Mouse (Mus musculus): Measurements from ENCODE around the gene Zfp746. TPM values are rescaled to one million over a fixed set of nuclear protein-coding genes. Genes with fewer than 3 reads are reported as not detected.
"Not testable (repeated sequence)": the region's sequence is repeated elsewhere in the genome, so short reads cannot be mapped to it uniquely, and the experiment has no call there.

Gene Zfp746
- 20.8 and 22.6 TPM in 2 replicates for polyA plus RNA-seq (2015; fragmentation: Nextera tagmentation; extraction: Ambion mirVana)

- Histone ChIP-seq H3K4me1 (replicated peaks) (peaks cover 19% of the 10 kb centered on the region), H3K36me3 (peaks cover 25% of the 10 kb centered on the region), H3K27ac (replicated peaks) (peak within 1 kb of the TSS; percentile 89), H3K27me3 (no peaks in the 10 kb centered on the region), H3K9ac (peak within 1 kb of the TSS; percentile 90), H3K9me3 (no peaks in the 10 kb centered on the region), H3K4me3 (peak within 1 kb of the TSS; percentile 86), H3K4me2 (peak within 1 kb of the TSS; percentile 62)
- WGBS: 0% methylated on average over 50 of the region's 53 CpGs
- peak; percentile 92 for ATAC-seq (ENCODE audit: low FRiP score, low read depth)
Measured at GRCm38 (mm10) chr6:48086471-48086878, at the start of gene Zfp746. Gene Zfp746, minus strand, starts transcription at chr6:48086593.

GRCm38 (mm10) chr6:48121092-48121491 lies 34.7 kb upstream of the Zfp746 start:
- not testable (repeated sequence) for ATAC-seq (ENCODE audit: low FRiP score, low read depth); H3K9me3 ChIP-seq; H3K27ac ChIP-seq (replicated peaks); H3K4me2 ChIP-seq; H3K4me3 ChIP-seq; H3K27me3 ChIP-seq; H3K4me1 ChIP-seq (replicated peaks); H3K9ac ChIP-seq; H3K36me3 ChIP-seq
- 78% methylated on average over 4 of the region's 4 CpGs for WGBS

GRCm38 (mm10) chr6:48116036-48116435 lies 29.6 kb upstream of the Zfp746 start:
- H3K27ac ChIP-seq (replicated peaks): no peak overlapping the region
- H3K4me1 ChIP-seq (replicated peaks): no peaks in the 10 kb centered on the region
- no peaks in the 10 kb centered on the region for H3K36me3 ChIP-seq
- no peaks in the 10 kb centered on the region for H3K9me3 ChIP-seq
- no peak overlapping the region for H3K4me2 ChIP-seq
- ATAC-seq (ENCODE audit: low FRiP score, low read depth): no peak
- 63% methylated on average over 3 of the region's 3 CpGs for WGBS
- H3K4me3 ChIP-seq: no peak overlapping the region
- H3K27me3 ChIP-seq: no peaks in the 10 kb centered on the region
- no peak overlapping the region for H3K9ac ChIP-seq

GRCm38 (mm10) chr6:48086957-48087715 lies 743 bp upstream of the Zfp746 start:
- WGBS: 39% methylated on average over 14 of the region's 14 CpGs
- Histone ChIP-seq H3K27ac (replicated peaks) (no peak overlapping the region), H3K4me2 (peak overlapping the region; percentile 62), H3K9me3 (no peaks in the 10 kb centered on the region), H3K4me1 (replicated peaks) (peaks cover 19% of the 10 kb centered on the region), H3K27me3 (no peaks in the 10 kb centered on the region), H3K4me3 (peak overlapping the region; percentile 86), H3K36me3 (peaks cover 18% of the 10 kb centered on the region), H3K9ac (no peak overlapping the region)
- 0 out of 2 replicates have a peak, but pooled peaks have one; percentile 6 for ATAC-seq (ENCODE audit: low FRiP score, low read depth)

- ATAC-seq (ENCODE audit: low FRiP score, low read depth): peak; percentile 92
- H3K9me3 ChIP-seq: no peaks in the 10 kb centered on the region
- 4% methylated on average over 48 of the region's 72 CpGs for WGBS
Measured at GRCm38 (mm10) chr6:48085521-48086404, 630 bp downstream of the Zfp746 start.

GRCm38 (mm10) chr6:48083733-48084191 lies 2.6 kb downstream of the Zfp746 start:
- 95% methylated on average over 6 of the region's 6 CpGs for WGBS
- Histone ChIP-seq H3K4me1 (replicated peaks) (peaks cover 19% of the 10 kb centered on the region), H3K9me3 (no peaks in the 10 kb centered on the region), H3K27ac (replicated peaks) (no peak overlapping the region), H3K27me3 (no peaks in the 10 kb centered on the region), H3K36me3 (peaks cover 50% of the 10 kb centered on the region), H3K4me3 (no peak overlapping the region), H3K4me2 (no peak overlapping the region), H3K9ac (no peak overlapping the region)
- no peak for ATAC-seq (ENCODE audit: low FRiP score, low read depth)

More at GRCm38 (mm10) chr6:48085521-48086404, 630 bp downstream of the Zfp746 start:
- peak overlapping the region; percentile 89 for H3K27ac ChIP-seq (replicated peaks)
- peak overlapping the region; percentile 86 for H3K4me3 ChIP-seq
- H3K4me1 ChIP-seq (replicated peaks): peaks cover 19% of the 10 kb centered on the region
- peak overlapping the region; percentile 62 for H3K4me2 ChIP-seq
- H3K9ac ChIP-seq: peak overlapping the region; percentile 90
- H3K27me3 ChIP-seq: no peaks in the 10 kb centered on the region
- H3K36me3 ChIP-seq: peaks cover 32% of the 10 kb centered on the region

- peaks cover 19% of the 10 kb centered on the region for H3K4me1 ChIP-seq (replicated peaks)
- 98% methylated on average over 3 of the region's 3 CpGs for WGBS
- peaks cover 65% of the 10 kb centered on the region for H3K36me3 ChIP-seq
- no peaks in the 10 kb centered on the region for H3K9me3 ChIP-seq
- ATAC-seq (ENCODE audit: low FRiP score, low read depth): no peak
- no peak overlapping the region for H3K9ac ChIP-seq
- no peak overlapping the region for H3K4me2 ChIP-seq
- H3K27ac ChIP-seq (replicated peaks): no peak overlapping the region
- H3K4me3 ChIP-seq: no peak overlapping the region
- H3K27me3 ChIP-seq: no peaks in the 10 kb centered on the region
Measured at GRCm38 (mm10) chr6:48081952-48082351, 4.4 kb downstream of the Zfp746 start.

GRCm38 (mm10) chr6:48081021-48081420 lies 5.4 kb downstream of the Zfp746 start:
- ATAC-seq (ENCODE audit: low FRiP score, low read depth): no peak
- 94% methylated on average over 5 of the region's 5 CpGs for WGBS
- no peaks in the 10 kb centered on the region for H3K9me3 ChIP-seq
- H3K4me2 ChIP-seq: no peak overlapping the region
- no peak overlapping the region for H3K9ac ChIP-seq
- no peak overlapping the region for H3K27ac ChIP-seq (replicated peaks)
- H3K4me3 ChIP-seq: no peak overlapping the region
- peaks cover 74% of the 10 kb centered on the region for H3K36me3 ChIP-seq
- no peaks in the 10 kb centered on the region for H3K27me3 ChIP-seq
- H3K4me1 ChIP-seq (replicated peaks): peaks cover 19% of the 10 kb centered on the region

GRCm38 (mm10) chr6:48073316-48073715 lies 13.1 kb downstream of the Zfp746 start:
- Histone ChIP-seq H3K4me2 (no peak overlapping the region), H3K4me3 (no peak overlapping the region), H3K36me3 (peaks cover 56% of the 10 kb centered on the region), H3K27me3 (no peaks in the 10 kb centered on the region), H3K27ac (replicated peaks) (no peak overlapping the region), H3K9me3 (no peaks in the 10 kb centered on the region), H3K4me1 (replicated peaks) (no peaks in the 10 kb centered on the region), H3K9ac (no peak overlapping the region)
- 84% methylated on average over 5 of the region's 5 CpGs for WGBS
- ATAC-seq (ENCODE audit: low FRiP score, low read depth): no peak

- Histone ChIP-seq H3K4me3 (no peak overlapping the region), H3K4me1 (replicated peaks) (no peaks in the 10 kb centered on the region), H3K4me2 (no peak overlapping the region), H3K36me3 (peaks cover 62% of the 10 kb centered on the region), H3K27ac (replicated peaks) (no peak overlapping the region), H3K9ac (no peak overlapping the region), H3K27me3 (no peaks in the 10 kb centered on the region), H3K9me3 (no peaks in the 10 kb centered on the region)
- WGBS: 99% methylated on average over 3 of the region's 3 CpGs
- ATAC-seq (ENCODE audit: low FRiP score, low read depth): no peak
Measured at GRCm38 (mm10) chr6:48067492-48067891, 18.9 kb downstream of the Zfp746 start.

- no peak overlapping the region for H3K27ac ChIP-seq (replicated peaks)
- H3K4me1 ChIP-seq (replicated peaks): no peaks in the 10 kb centered on the region
- peaks cover 65% of the 10 kb centered on the region for H3K36me3 ChIP-seq
- H3K9me3 ChIP-seq: no peaks in the 10 kb centered on the region
- H3K9ac ChIP-seq: no peak overlapping the region
- no peaks in the 10 kb centered on the region for H3K27me3 ChIP-seq
- H3K4me2 ChIP-seq: no peak overlapping the region
- 96% methylated on average over 6 of the region's 6 CpGs for WGBS
- ATAC-seq (ENCODE audit: low FRiP score, low read depth): no peak
- no peak overlapping the region for H3K4me3 ChIP-seq
Measured at GRCm38 (mm10) chr6:48065587-48066075, 20.8 kb downstream of the Zfp746 start.

GRCm38 (mm10) chr6:48064451-48064850 lies 21.9 kb downstream of the Zfp746 start:
- no peaks in the 10 kb centered on the region for H3K4me1 ChIP-seq (replicated peaks)
- H3K27me3 ChIP-seq: no peaks in the 10 kb centered on the region
- H3K9me3 ChIP-seq: no peaks in the 10 kb centered on the region
- H3K4me2 ChIP-seq: no peak overlapping the region
- no peak overlapping the region for H3K4me3 ChIP-seq
- no peak overlapping the region for H3K9ac ChIP-seq
- no peak overlapping the region for H3K27ac ChIP-seq (replicated peaks)
- no peak for ATAC-seq (ENCODE audit: low FRiP score, low read depth)
- 94% methylated on average over 14 of the region's 14 CpGs for WGBS
- peaks cover 65% of the 10 kb centered on the region for H3K36me3 ChIP-seq
